Mouse (Mus musculus): ENCODE measurements around the gene Exoc3.

- TF ChIP-seq EP300 (IDR thresholded peaks at IDR 0.05; ENCODE audit: low read depth), result no peak
- no peak for TF ChIP-seq CTCF (IDR thresholded peaks at IDR 0.05; ENCODE audit: low read depth)
These were observed 36.8 kb upstream of the Exoc3 start for GRCm38 (mm10) chr13:74245214-74245898.
